Mouse (Mus musculus) spleen, adult 2 months (tissue): ENCODE measurements around the gene Gm20388.

ENCODE experiments used
- CTCF ChIP-seq: fragments of 200-500 bp; IDR thresholded peaks from 2 replicates; pipeline ENCODE4 v1.5.1; 2011; ENCODE audit warnings: mild to moderate bottlenecking, inconsistent platforms; ENCODE audit not compliant: insufficient read depth, insufficient read length, insufficient replicate concordance; ENCODE audit errors: extremely low read depth
- POLR2A ChIP-seq: fragments of 200-500 bp; IDR thresholded peaks from 2 replicates; pipeline ENCODE4 v1.6.1; 2011; ENCODE audit warnings: low read depth, low read length, inconsistent platforms

DNA sequence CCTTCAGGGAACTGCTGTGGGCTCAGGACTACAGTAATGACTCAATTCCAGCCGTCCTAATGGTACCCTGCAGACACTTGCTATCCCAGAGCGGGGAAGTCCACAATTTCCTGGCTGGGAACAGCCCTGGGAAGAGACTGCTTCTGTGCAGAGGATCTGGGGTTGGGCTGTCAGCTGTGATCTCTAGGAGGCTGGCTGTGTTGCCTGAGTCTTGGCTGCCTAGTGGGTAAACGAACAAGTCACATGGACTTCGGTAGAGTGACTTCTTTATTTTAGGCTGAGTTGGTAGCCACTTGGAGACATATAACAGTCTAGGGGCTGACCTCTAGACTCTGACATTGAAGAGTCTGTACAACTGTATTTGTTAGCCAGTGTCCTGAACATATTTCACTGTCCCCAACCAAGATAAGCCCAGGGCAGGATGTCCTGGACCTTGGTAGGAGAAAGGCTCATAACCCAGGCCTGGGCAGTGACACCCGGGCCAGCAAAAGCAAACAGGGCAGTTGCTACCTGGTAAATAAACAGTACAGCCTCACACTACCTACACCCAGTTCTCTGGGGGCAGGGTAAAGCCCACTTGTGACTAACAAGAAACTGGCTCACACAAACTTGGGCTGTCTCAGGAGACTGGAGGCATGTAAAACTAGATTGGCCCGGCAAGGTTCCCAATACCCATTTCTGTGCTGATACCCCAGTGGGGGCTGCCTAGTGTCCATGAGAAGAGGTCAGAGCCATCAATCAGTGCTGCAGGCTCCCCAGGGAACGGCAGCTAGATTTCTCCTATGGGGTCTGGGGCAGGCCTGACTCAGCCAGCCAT lies 3331.7 kb downstream of the Gm20388 start:
- no peak for TF ChIP-seq POLR2A
- no peak for TF ChIP-seq CTCF
